Mouse (Mus musculus) hindbrain, embryonic 12.5 days (tissue): Measurements from ENCODE around the gene Tmem200b. TPM values are rescaled to one million over a fixed set of nuclear protein-coding genes. Genes with fewer than 3 reads are reported as not detected.

Source experiments
- ATAC-seq: fragments of 200-750 bp; cut with Nextera tagmentation; 2 replicates; pipeline ENCODE4 v1.8.0; 2017; ENCODE audit warnings: moderate TSS enrichment; ENCODE audit not compliant: low FRiP score
- H3K27ac ChIP-seq: fragments of 300-500 bp; sonication (generic); 2 replicates; pipeline ENCODE4 v1.5.1; 2016; ENCODE audit warnings: mild to moderate bottlenecking
- H3K27me3 ChIP-seq: fragments of 300-500 bp; sonication (generic); 2 replicates; pipeline ENCODE4 v1.6.1; 2016; ENCODE audit warnings: mild to moderate bottlenecking
- H3K36me3 ChIP-seq: fragments of 300-500 bp; sonication (generic); 2 replicates; pipeline ENCODE4 v1.6.1; 2016; ENCODE audit warnings: mild to moderate bottlenecking
- H3K4me1 ChIP-seq: fragments of 300-500 bp; sonication (generic); 2 replicates; pipeline ENCODE4 v1.6.1; 2016
- H3K4me2 ChIP-seq: fragments of 300-500 bp; sonication (generic); replicated peaks from 2 replicates; pipeline ENCODE4 v1.6.1; 2016; ENCODE audit warnings: mild to moderate bottlenecking
- H3K4me3 ChIP-seq: fragments of 300-500 bp; sonication (generic); 2 replicates; pipeline ENCODE4 v1.5.1; 2016; ENCODE audit warnings: mild to moderate bottlenecking
- H3K9ac ChIP-seq: fragments of 300-500 bp; sonication (generic); 2 replicates; pipeline ENCODE4 v1.6.1; 2016; ENCODE audit warnings: mild to moderate bottlenecking, moderate library complexity
- H3K9me3 ChIP-seq: fragments of 300-500 bp; sonication (generic); replicated peaks from 2 replicates; pipeline ENCODE4 v1.6.1; 2016; ENCODE audit warnings: mild to moderate bottlenecking
- WGBS: fragments of 180-500 bp; shearing (Covaris S2); methylation state at CpG from one replicate; pipeline ENCODE4 v1.1.7; 2016; 5-methylcytosine and 5-hydroxymethylcytosine counted together
- polyA plus RNA-seq: library from polyadenylated mRNA; unstranded; fragments of >200 nt; fragmentation: Nextera tagmentation; extraction: Ambion mirVana; gene quantifications from 2 replicates; pipeline ENCODE4 v1.2.1, GENCODE M21; 2016

Tmem200b gene
- polyA plus RNA-seq, result 0.92 and 1.3 TPM in 2 replicates

DNA sequence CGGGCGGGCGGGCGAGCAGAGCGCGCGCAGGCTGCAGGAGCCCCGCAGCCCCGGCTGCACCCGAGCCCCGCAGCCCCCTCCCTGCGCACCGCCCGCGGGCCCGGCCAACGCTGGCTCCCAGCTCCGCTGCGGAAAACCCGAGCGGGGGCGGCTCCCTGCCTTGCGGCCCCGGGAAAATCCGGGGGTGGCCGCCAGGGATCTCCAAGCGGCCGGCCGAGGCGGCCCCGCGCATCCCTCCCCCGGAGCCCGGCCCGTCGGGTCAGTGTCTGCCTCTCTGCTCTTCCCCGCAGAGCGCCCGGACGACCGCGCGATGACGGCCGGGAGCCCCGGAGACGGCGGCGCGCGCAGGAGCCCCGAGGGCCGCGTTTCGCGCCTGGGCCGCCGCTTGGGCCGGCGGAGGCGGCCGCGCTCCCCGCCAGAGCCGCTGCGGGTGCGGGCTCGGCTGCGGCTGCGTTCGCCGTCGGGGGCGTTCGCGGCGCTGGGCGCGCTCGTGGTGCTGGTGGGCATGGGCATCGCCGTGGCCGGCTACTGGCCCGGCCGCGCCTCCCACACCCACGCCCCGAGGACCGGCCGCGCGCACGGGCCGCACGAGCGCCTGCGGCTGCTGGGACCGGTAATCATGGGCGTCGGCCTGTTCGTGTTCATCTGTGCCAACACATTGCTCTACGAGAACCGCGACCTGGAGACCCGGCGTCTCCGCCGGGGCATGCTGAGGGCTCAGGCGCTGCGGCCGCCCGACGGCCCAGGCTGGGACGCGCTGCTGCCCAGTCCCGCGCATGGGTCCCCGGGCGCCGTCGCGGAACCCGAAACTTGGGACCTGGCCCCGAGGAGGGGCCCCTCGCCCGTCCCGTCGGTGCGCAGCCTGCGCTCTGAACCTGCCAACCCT lies at the start of gene Tmem200b:
TSS of gene Tmem200b (plus strand) at position 311 of the 886 bp plus-strand sequence.
- H3K27ac ChIP-seq, result no peak within 1 kb of the TSS
- H3K4me1 ChIP-seq, result peaks cover 47% of the 10 kb centered on the region
- H3K4me3 ChIP-seq, result peak within 1 kb of the TSS; percentile 48
- H3K4me2 ChIP-seq, result peak within 1 kb of the TSS; percentile 82
- peaks cover 97% of the 10 kb centered on the region for H3K27me3 ChIP-seq
- WGBS, result 2% methylated on average over 60 of the region's 130 CpGs
- ATAC-seq, result peak; percentile 30; the same call in 1 of the 2 replicates
- H3K9ac ChIP-seq, result peak within 1 kb of the TSS; percentile 62
- peaks cover 29% of the 10 kb centered on the region for H3K36me3 ChIP-seq
- no peaks in the 10 kb centered on the region for H3K9me3 ChIP-seq

DNA sequence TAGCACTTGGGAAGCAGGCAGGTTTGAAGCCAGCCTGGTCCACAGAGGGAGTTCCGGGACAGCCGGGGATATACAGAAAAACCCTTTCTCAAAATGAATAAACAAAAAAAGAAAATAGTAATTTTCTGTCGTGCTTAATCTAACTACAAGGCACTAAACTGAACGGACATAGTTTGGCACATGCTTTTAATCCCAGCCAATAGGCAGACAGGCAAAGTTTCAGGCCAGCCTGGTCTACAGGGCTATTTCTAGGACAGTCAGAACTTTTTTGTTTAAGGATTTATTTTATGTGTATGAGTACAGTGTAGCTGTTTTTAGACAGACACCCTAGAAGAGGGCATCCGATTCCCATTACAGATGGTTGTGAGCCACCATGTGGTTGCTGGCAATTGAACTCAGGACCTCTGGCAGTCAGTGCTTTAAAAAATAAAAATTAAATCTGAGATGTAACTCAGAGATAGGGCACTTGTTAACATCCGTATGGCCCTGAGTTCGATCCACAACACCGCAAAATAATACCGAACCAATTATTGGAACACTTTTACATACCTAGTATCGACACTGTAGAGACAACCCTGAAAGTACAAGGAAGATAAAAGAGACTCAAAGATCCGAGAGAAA lies 48.8 kb upstream of the Tmem200b start:
- Histone ChIP-seq H3K36me3 (no peaks in the 10 kb centered on the region; the same call in 1 of the 2 replicates), H3K27me3 (no peaks in the 10 kb centered on the region), H3K4me1 (peaks cover 30% of the 10 kb centered on the region), H3K4me2 (peak overlapping the region; percentile 95), H3K9me3 (no peaks in the 10 kb centered on the region), H3K27ac (peak overlapping the region; percentile 100), H3K4me3 (peak overlapping the region; percentile 97), H3K9ac (peak overlapping the region; percentile 100)
- ATAC-seq, result peak; percentile 50
- 12% methylated on average over 11 of the region's 11 CpGs for WGBS

DNA sequence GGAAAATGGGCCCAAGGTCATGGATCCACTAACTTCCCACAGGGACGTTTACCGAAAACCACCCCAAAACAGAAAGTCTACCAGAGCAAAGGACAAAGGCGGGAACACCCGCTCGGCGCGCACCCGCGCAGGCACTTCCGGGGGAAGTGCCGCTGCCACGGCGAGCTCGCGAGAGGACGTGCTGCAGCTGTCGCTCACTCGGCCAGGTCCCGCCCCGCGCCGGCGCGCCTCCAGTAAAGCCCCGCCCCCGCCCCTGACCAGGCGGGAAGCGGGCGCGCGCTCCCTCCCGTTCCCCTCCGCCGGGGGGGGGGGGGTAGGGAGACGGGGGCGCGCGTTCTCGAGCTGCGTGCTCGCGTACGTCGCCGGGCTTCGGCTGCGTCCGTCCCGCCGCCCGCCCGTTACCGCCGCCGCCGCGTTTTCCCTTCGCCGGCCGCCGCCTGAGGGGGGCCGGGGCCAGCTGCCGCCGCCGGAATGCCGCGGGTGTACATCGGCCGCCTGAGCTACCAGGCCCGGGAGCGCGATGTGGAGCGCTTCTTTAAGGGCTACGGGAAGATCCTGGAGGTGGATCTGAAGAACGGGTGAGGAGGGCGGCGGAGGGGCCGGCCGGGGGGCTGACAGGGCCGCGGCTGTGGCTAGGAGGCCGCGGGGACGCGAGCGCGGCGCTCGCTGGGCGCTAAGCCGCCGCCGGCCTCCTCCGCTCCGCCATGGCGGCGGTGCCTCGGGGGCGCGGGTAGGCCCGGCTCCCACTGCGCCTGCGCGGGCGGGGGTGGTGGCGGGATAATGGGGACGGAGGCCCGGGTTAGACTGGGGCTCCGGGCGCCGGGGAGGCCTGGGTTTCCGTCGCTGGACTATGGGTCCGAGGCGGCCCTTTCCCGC lies 48.0 kb upstream of the Tmem200b start, which contains the start of gene Srsf4:
TSS of gene Srsf4 (plus strand) at position 325 of the 876 bp plus-strand sequence.
- H3K4me2 ChIP-seq, result peak within 1 kb of the TSS; percentile 95
- H3K36me3 ChIP-seq, result no peaks in the 10 kb centered on the region
- H3K27ac ChIP-seq, result peak within 1 kb of the TSS; percentile 100
- peaks cover 30% of the 10 kb centered on the region for H3K4me1 ChIP-seq
- H3K4me3 ChIP-seq, result peak within 1 kb of the TSS; percentile 97
- H3K9me3 ChIP-seq, result no peaks in the 10 kb centered on the region
- H3K9ac ChIP-seq, result peak within 1 kb of the TSS; percentile 100
- no peaks in the 10 kb centered on the region for H3K27me3 ChIP-seq
- WGBS, result under 1% methylated on average over 96 of the region's 116 CpGs
- peak; percentile 94 for ATAC-seq

DNA sequence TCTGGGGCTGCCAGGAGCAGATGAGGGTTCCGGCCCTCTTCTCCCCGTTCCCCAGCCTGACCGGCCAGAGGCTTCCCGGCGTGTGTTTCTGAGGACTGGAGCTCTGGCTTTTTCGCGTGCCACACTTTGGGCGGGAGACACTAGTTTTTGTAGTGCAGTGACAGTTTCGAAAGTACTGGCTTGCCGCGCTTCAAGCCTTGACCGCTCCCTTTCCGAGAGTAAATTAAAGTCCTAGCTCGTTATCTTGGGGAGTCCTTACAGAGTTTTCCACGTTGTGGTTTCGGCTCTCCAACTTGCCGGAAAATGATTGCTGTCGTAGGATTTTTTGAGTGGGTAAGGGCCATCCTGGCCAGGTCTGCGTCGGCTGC lies 47.4 kb upstream of the Tmem200b start:
- Histone ChIP-seq H3K27ac (peak overlapping the region; percentile 100), H3K9ac (peak overlapping the region; percentile 100), H3K4me2 (peak overlapping the region; percentile 95), H3K27me3 (no peaks in the 10 kb centered on the region), H3K36me3 (no peaks in the 10 kb centered on the region), H3K4me3 (peak overlapping the region; percentile 97), H3K9me3 (no peaks in the 10 kb centered on the region), H3K4me1 (peaks cover 30% of the 10 kb centered on the region)
- WGBS, result 0% methylated on average over 20 of the region's 20 CpGs
- ATAC-seq, result no peak

- peak overlapping the region; percentile 97 for H3K4me3 ChIP-seq
- H3K36me3 ChIP-seq, result no peaks in the 10 kb centered on the region
- no peaks in the 10 kb centered on the region for H3K9me3 ChIP-seq
- whole genome bisulfite sequencing, result 5% methylated on average over 11 of the region's 11 CpGs
- H3K9ac ChIP-seq, result peak overlapping the region; percentile 100
- peak overlapping the region; percentile 95 for H3K4me2 ChIP-seq
- ATAC-seq, result no peak
- H3K27ac ChIP-seq, result peak overlapping the region; percentile 100
- peaks cover 30% of the 10 kb centered on the region for H3K4me1 ChIP-seq
- H3K27me3 ChIP-seq, result no peaks in the 10 kb centered on the region
These were observed 47.0 kb upstream of the Tmem200b start for GRCm38 (mm10) chr4:131874567-131874966.

DNA sequence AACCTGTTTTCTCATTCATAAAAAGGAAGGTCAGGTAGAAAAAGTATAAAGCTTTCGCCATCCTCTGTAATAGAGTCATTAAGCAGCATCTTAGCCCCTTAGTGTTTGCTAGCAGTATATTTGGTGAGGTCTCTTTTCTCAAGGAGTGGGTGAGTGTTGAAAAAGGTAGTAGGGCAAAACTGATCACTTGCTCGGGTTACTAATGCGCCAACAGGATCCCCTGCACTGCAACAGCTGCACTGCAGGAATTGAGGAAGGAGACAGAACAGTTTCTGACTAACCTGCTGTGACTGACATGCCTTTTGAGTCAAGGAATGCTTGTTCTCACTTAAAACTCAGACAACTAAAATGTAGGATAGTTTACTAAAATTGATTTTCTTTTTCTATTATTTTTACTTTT lies 46.3 kb upstream of the Tmem200b start:
- Histone ChIP-seq H3K9ac (peak overlapping the region; percentile 100), H3K4me2 (peak overlapping the region; percentile 95), H3K27me3 (no peaks in the 10 kb centered on the region), H3K4me3 (peak overlapping the region; percentile 97), H3K9me3 (no peaks in the 10 kb centered on the region), H3K27ac (no peak overlapping the region), H3K36me3 (no peaks in the 10 kb centered on the region), H3K4me1 (peaks cover 30% of the 10 kb centered on the region)
- no peak for ATAC-seq
- WGBS, result 41% methylated on average over 3 of the region's 3 CpGs

DNA sequence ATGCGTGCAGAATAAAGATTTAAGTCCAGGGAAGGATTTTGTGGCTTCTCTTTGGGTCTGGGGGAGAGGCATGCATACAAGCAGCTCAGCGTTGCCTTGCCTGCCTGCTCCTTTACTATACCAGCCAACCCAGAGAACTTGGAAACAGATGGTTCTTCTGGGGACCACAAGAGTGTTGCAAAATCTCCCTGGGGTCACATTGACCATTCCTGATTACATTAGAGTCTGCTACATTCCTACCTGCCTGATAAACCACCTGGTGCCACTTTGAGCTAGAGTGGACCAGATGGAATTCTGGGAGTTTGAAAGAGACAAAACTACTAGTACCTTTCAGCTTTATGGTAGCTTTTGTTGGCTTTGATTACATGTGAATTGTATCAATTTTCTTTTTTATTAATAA lies 44.7 kb upstream of the Tmem200b start:
- H3K27me3 ChIP-seq, result no peaks in the 10 kb centered on the region
- no peak for ATAC-seq
- H3K36me3 ChIP-seq, result no peaks in the 10 kb centered on the region
- peak overlapping the region; percentile 23 for H3K4me2 ChIP-seq
- H3K4me1 ChIP-seq, result peaks cover 36% of the 10 kb centered on the region
- no peak overlapping the region for H3K9ac ChIP-seq
- WGBS, result 81% methylated on average over 2 of the region's 2 CpGs
- no peaks in the 10 kb centered on the region for H3K9me3 ChIP-seq
- no peak overlapping the region for H3K4me3 ChIP-seq
- H3K27ac ChIP-seq, result no peak overlapping the region

GRCm38 (mm10) chr4:131879692-131880091 lies 41.9 kb upstream of the Tmem200b start:
- ATAC-seq, result no peak

DNA sequence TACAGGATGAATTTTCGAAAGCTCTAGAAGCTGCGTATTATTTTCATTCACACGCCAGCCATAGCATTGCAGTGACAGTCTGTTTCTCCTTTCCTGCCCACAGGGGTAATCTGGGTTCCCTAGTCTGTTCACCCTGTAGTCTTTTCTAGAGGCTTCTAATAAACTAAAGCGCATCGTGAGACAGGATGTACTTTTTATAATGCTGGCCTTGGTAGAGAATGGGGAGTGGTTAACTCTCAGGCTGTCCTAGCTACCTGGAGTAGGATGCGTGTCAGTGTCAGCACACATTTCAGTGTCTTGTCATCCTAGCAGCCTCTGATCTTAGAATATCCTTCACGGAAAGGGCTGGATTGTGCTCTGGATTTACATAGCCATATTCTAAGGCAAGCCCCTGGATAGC lies 40.3 kb upstream of the Tmem200b start:
- Histone ChIP-seq H3K4me1 (peaks cover 20% of the 10 kb centered on the region), H3K9ac (no peak overlapping the region), H3K9me3 (no peaks in the 10 kb centered on the region), H3K27me3 (no peaks in the 10 kb centered on the region), H3K27ac (no peak overlapping the region), H3K36me3 (peaks cover 16% of the 10 kb centered on the region), H3K4me2 (no peak overlapping the region), H3K4me3 (no peak overlapping the region)
- WGBS, result 95% methylated on average over 7 of the region's 7 CpGs
- ATAC-seq, result no peak

More at GRCm38 (mm10) chr4:131879692-131880091, 41.9 kb upstream of the Tmem200b start:
- WGBS, result 80% methylated on average over 1 of the region's 1 CpGs
- Histone ChIP-seq H3K9ac (no peak overlapping the region), H3K9me3 (no peaks in the 10 kb centered on the region), H3K27ac (no peak overlapping the region), H3K27me3 (no peaks in the 10 kb centered on the region), H3K4me2 (no peak overlapping the region), H3K36me3 (no peaks in the 10 kb centered on the region), H3K4me1 (peaks cover 36% of the 10 kb centered on the region), H3K4me3 (no peak overlapping the region)

- no peaks in the 10 kb centered on the region for H3K9me3 ChIP-seq
- no peak overlapping the region for H3K4me2 ChIP-seq
- 83% methylated on average over 6 of the region's 6 CpGs for WGBS
- peaks cover 20% of the 10 kb centered on the region for H3K36me3 ChIP-seq
- H3K27me3 ChIP-seq, result no peaks in the 10 kb centered on the region
- no peak for ATAC-seq
- no peak overlapping the region for H3K9ac ChIP-seq
- H3K4me1 ChIP-seq, result peaks cover 14% of the 10 kb centered on the region
- H3K27ac ChIP-seq, result no peak overlapping the region
- H3K4me3 ChIP-seq, result no peak overlapping the region
These were observed 38.0 kb upstream of the Tmem200b start for GRCm38 (mm10) chr4:131883571-131883970.

- Histone ChIP-seq H3K9me3 (no peaks in the 10 kb centered on the region), H3K4me3 (no peak overlapping the region), H3K4me1 (peaks cover 14% of the 10 kb centered on the region), H3K27ac (no peak overlapping the region; the same call in 1 of the 2 replicates), H3K4me2 (no peak overlapping the region), H3K9ac (no peak overlapping the region), H3K36me3 (peaks cover 20% of the 10 kb centered on the region), H3K27me3 (no peaks in the 10 kb centered on the region)
- WGBS, result 89% methylated on average over 6 of the region's 6 CpGs
- ATAC-seq, result no peak
These were observed 36.2 kb upstream of the Tmem200b start for GRCm38 (mm10) chr4:131885376-131885775.

DNA sequence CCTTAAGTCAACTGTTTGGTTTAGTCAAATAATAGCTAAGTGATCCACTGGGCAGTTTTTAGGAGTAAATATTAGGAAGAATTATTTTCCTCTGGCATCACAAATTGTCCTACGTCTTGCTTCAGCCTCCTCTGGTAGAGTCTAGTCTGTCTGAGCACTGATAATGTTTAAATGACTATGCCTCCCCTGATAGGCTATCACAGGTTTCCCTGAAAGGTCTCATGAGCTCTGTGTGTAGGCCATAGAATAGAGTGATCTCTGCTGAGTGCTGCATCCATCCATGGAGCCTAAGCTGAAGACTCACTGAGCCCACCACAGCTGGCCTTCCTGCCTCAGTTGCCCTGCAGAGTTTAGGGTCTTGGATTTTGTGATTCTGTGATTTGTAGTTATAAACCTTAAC lies 33.0 kb upstream of the Tmem200b start:
- Histone ChIP-seq H3K9me3 (no peaks in the 10 kb centered on the region), H3K9ac (no peak overlapping the region), H3K36me3 (peaks cover 43% of the 10 kb centered on the region), H3K4me3 (no peak overlapping the region), H3K4me1 (peaks cover 6% of the 10 kb centered on the region), H3K4me2 (no peak overlapping the region), H3K27ac (no peak overlapping the region), H3K27me3 (no peaks in the 10 kb centered on the region)
- no peak for ATAC-seq
- WGBS, result 74% methylated on average over 1 of the region's 1 CpGs
